In genomic region chr1:159889012-159889765, GRCm38 (mm10) we compare ENCODE assay signal across 9 mouse cellular contexts.
DNase-seq lines count a peak whose midpoint lies in the region; ATAC-seq and TF ChIP-seq lines count a peak whose summit lies in the region.
"Had no signal": no experiment of that assay in that cellular context is flagged by ENCODE, and none has a peak within 500 bp of the region (broad histone marks: within the 10 kb centered on the region; RNA-seq: fewer than 3 reads in every experiment).

No protein-coding gene starts in this region.

- no peak for TF ChIP-seq CTCF in cerebellum, adult 2 months (IDR thresholded peaks at IDR 0.05; ENCODE audit: borderline replicate concordance, insufficient read depth, low read depth, low read length)

- TF ChIP-seq POLR2A in cerebellum, adult 2 months (IDR thresholded peaks at IDR 0.05; ENCODE audit: borderline replicate concordance, insufficient read depth, low read length), result no peak

- no peak overlapping the region for H3K4me3 ChIP-seq in cerebellum, adult 2 months (replicated peaks; ENCODE audit: insufficient read depth, low read depth, low read length)

- peaks cover 4% of the 10 kb centered on the region; the same call in 1 of the 2 replicates for H3K4me1 ChIP-seq in cerebellum, adult 2 months (ENCODE audit: control insufficient read depth, insufficient read depth, low read length)

- H3K27ac ChIP-seq in cerebellum, adult 2 months (ENCODE audit: insufficient read depth, low read length), result no peak overlapping the region

- DNase-seq in heart, adult 18-20 months, result peak; percentile 23 to 63
- no peak for DNase-seq in heart, postnatal 14 days
- peak; percentile 98 for DNase-seq in 3T3-L1 (ENCODE audit: low read depth, low spot score)
- DNase-seq in brain, adult 2 months (ENCODE audit: low read depth, low spot score), result peak; percentile 88
- DNase-seq in left cerebral cortex, postnatal 36 days (ENCODE audit: low spot score in 2 of 2), result peak; percentile 48 to 53
- no peak for DNase-seq in cerebellum, adult 2 months
- no peak for DNase-seq in cerebellum, postnatal 10 days

- WGBS in cerebellum, adult 2 months, result 94% methylated on average over 17 of the region's 17 CpGs

- intact Hi-C loops in heart, postnatal 14 days (cut with DNase I), result no loop called here
- intact Hi-C loops in left cerebral cortex, postnatal 36 days (cut with DNase I), result no loop called here

- no peak for ATAC-seq in megakaryocyte-erythroid progenitor cell, adult 5-6 weeks (replicated peaks; ENCODE audit: low FRiP score, low TSS enrichment, poor library complexity, severe bottlenecking)
- ATAC-seq: CD4-positive, CD25-positive, alpha-beta regulatory T cell, adult 4 months had no signal

- no peaks in the 10 kb centered on the region for H3K27me3 ChIP-seq in cerebellum, adult 2 months (ENCODE audit: control insufficient read depth, insufficient read depth, low read length)

Comparison
In these comparisons a context has a peak if more than half of its experiments do, and no peak if none do; other contexts are left out.
1. DNase-seq: peak in heart, adult 18-20 months (2 of 2), 3T3-L1 (single experiment), brain, adult 2 months (single experiment) and left cerebral cortex, postnatal 36 days (2 of 2); none in heart, postnatal 14 days (0 of 2), cerebellum, adult 2 months (0 of 2) and cerebellum, postnatal 10 days (0 of 2).